Mouse (Mus musculus): Measurements from ENCODE around the gene Nfib. TPM values are rescaled to one million over a fixed set of nuclear protein-coding genes. Genes with fewer than 3 reads are reported as not detected.
A peak's percentile ranks its signal among the peaks of the same experiment; 100 is the strongest.

The Nfib gene
- polyA plus RNA-seq, 1 experiment from 2014 or later: 26.7 TPM

DNA sequence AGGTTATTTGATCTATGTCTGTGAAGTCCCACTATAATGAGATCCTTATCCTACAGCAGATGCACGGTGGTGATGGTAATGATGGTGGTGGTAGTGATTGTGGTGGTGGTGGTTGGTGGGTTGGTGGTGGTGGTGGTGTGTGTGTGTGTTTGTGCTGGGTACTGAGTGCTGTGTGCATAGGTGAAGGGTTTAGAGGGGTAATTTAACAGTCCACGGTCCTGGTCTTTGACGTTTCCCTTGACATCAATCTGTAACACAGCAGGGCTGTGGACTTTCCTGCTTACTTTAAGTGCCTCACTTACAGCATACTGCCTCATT is 13.6 kb downstream of the Nfib start:
- Histone ChIP-seq H3K4me3 (ENCODE audit: low read length) (no peak overlapping the region), H3K27me3 (ENCODE audit: insufficient read depth, low read length) (no peaks in the 10 kb centered on the region), H3K4me1 (ENCODE audit: insufficient read depth, low read length) (0 out of 2 replicates have a peak, but pooled peaks cover 13% of the 10 kb centered on the region), H3K4me2 (replicated peaks; ENCODE audit: low read depth, low read length) (no peak overlapping the region), H3K36me3 (ENCODE audit: insufficient read depth, low read length) (no peaks in the 10 kb centered on the region), H3K9me3 (ENCODE audit: low read length) (no peaks in the 10 kb centered on the region), H3K9ac (replicated peaks; ENCODE audit: low read length) (no peak overlapping the region), H3K27ac (ENCODE audit: low read length) (no peak overlapping the region)
- ATAC-seq (ENCODE audit: low FRiP score, low TSS enrichment): peak; percentile 35; the same call in 1 of the 2 replicates
- 14% methylated on average over 3 of the region's 3 CpGs for WGBS

- no peaks in the 10 kb centered on the region for H3K9me3 ChIP-seq (ENCODE audit: low read length)
- 0 out of 2 replicates have a peak, but pooled peaks have one; percentile 49 for ATAC-seq (ENCODE audit: low FRiP score, low TSS enrichment)
- 40% methylated on average over 4 of the region's 4 CpGs for WGBS
- no peak overlapping the region for H3K4me2 ChIP-seq (replicated peaks; ENCODE audit: low read depth, low read length)
- no peak overlapping the region for H3K4me3 ChIP-seq (ENCODE audit: low read length)
- H3K27me3 ChIP-seq (ENCODE audit: insufficient read depth, low read length): no peaks in the 10 kb centered on the region
- H3K36me3 ChIP-seq (ENCODE audit: insufficient read depth, low read length): no peaks in the 10 kb centered on the region
- H3K9ac ChIP-seq (replicated peaks; ENCODE audit: low read length): no peak overlapping the region
- H3K4me1 ChIP-seq (ENCODE audit: insufficient read depth, low read length): 0 out of 2 replicates have a peak, but pooled peaks cover 13% of the 10 kb centered on the region
- H3K27ac ChIP-seq (ENCODE audit: low read length): no peak overlapping the region
Measured at GRCm38 (mm10) chr4:82691126-82692008, 14.2 kb downstream of the Nfib start.

DNA sequence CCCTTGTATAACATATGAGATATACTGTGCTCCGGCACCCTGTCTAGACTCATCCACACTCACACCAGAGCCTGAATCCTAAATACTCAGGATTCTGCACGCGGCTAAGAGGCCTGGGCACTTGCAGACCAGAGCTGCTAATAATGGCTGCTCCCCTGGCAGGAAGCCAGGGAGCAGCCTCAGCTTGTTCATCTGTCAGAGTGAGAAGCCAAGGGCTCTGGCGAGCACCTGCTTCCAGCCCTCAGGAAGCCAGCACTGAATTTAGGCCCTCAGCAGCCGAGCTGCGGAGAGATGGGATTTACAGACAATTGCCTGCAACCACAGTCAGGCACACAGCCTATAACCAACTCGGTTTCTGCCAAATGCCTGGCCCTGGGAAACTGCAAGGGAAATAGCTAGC is 15.3 kb downstream of the Nfib start:
- H3K36me3 ChIP-seq (ENCODE audit: insufficient read depth, low read length): no peaks in the 10 kb centered on the region
- no peaks in the 10 kb centered on the region for H3K27me3 ChIP-seq (ENCODE audit: insufficient read depth, low read length)
- no peak overlapping the region for H3K27ac ChIP-seq (ENCODE audit: low read length)
- H3K4me1 ChIP-seq (ENCODE audit: insufficient read depth, low read length): 0 out of 2 replicates have a peak, but pooled peaks cover 13% of the 10 kb centered on the region
- no peaks in the 10 kb centered on the region for H3K9me3 ChIP-seq (ENCODE audit: low read length)
- H3K9ac ChIP-seq (replicated peaks; ENCODE audit: low read length): no peak overlapping the region
- ATAC-seq (ENCODE audit: low FRiP score, low TSS enrichment): no peak
- 70% methylated on average over 7 of the region's 7 CpGs for WGBS
- H3K4me3 ChIP-seq (ENCODE audit: low read length): no peak overlapping the region
- H3K4me2 ChIP-seq (replicated peaks; ENCODE audit: low read depth, low read length): no peak overlapping the region

DNA sequence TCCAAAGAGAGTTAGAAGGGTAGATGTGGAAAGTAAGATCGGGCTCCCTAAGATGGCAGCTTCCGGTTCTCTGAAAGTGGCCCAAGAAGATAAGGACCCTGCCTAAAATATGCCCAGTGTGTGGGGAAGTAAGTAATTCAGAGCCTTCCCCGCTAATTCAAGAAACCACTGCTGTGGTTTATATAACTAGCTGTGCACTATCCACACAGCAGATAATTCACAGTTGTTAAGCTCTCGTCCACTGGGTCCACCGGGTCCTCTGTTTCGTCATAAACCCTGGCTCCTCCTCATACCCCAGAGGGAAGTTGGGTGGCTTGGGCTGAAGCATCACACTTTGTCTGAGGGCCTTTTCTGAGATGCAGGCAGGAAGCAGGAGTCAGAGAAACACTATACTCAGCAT is 19.5 kb downstream of the Nfib start:
- WGBS: 91% methylated on average over 6 of the region's 6 CpGs
- no peak overlapping the region for H3K4me2 ChIP-seq (replicated peaks; ENCODE audit: low read depth, low read length)
- H3K9ac ChIP-seq (replicated peaks; ENCODE audit: low read length): no peak overlapping the region
- ATAC-seq (ENCODE audit: low FRiP score, low TSS enrichment): no peak
- H3K27me3 ChIP-seq (ENCODE audit: insufficient read depth, low read length): no peaks in the 10 kb centered on the region
- no peak overlapping the region for H3K4me3 ChIP-seq (ENCODE audit: low read length)
- H3K9me3 ChIP-seq (ENCODE audit: low read length): no peaks in the 10 kb centered on the region
- no peaks in the 10 kb centered on the region for H3K36me3 ChIP-seq (ENCODE audit: insufficient read depth, low read length)
- H3K27ac ChIP-seq (ENCODE audit: low read length): no peak overlapping the region
- 0 out of 2 replicates have a peak, but pooled peaks cover 4% of the 10 kb centered on the region for H3K4me1 ChIP-seq (ENCODE audit: insufficient read depth, low read length)

- no peak overlapping the region for H3K4me2 ChIP-seq (replicated peaks; ENCODE audit: low read depth, low read length)
- 81% methylated on average over 12 of the region's 12 CpGs for WGBS
- no peaks in the 10 kb centered on the region for H3K4me1 ChIP-seq (ENCODE audit: insufficient read depth, low read length)
- H3K27ac ChIP-seq (ENCODE audit: low read length): no peak overlapping the region
- no peak overlapping the region for H3K4me3 ChIP-seq (ENCODE audit: low read length)
- no peak for ATAC-seq (ENCODE audit: low FRiP score, low TSS enrichment)
- H3K9ac ChIP-seq (replicated peaks; ENCODE audit: low read length): no peak overlapping the region
- no peaks in the 10 kb centered on the region for H3K27me3 ChIP-seq (ENCODE audit: insufficient read depth, low read length)
- no peaks in the 10 kb centered on the region for H3K36me3 ChIP-seq (ENCODE audit: insufficient read depth, low read length)
- no peaks in the 10 kb centered on the region for H3K9me3 ChIP-seq (ENCODE audit: low read length)
Measured at GRCm38 (mm10) chr4:82684088-82684715, 21.3 kb downstream of the Nfib start.

GRCm38 (mm10) chr4:82683583-82683982 is 22.0 kb downstream of the Nfib start:
- WGBS: 74% methylated on average over 6 of the region's 6 CpGs
- Histone ChIP-seq H3K27ac (ENCODE audit: low read length) (no peak overlapping the region), H3K4me1 (ENCODE audit: insufficient read depth, low read length) (no peaks in the 10 kb centered on the region), H3K4me2 (replicated peaks; ENCODE audit: low read depth, low read length) (no peak overlapping the region), H3K4me3 (ENCODE audit: low read length) (no peak overlapping the region), H3K9ac (replicated peaks; ENCODE audit: low read length) (no peak overlapping the region), H3K36me3 (ENCODE audit: insufficient read depth, low read length) (no peaks in the 10 kb centered on the region), H3K27me3 (ENCODE audit: insufficient read depth, low read length) (no peaks in the 10 kb centered on the region), H3K9me3 (ENCODE audit: low read length) (no peaks in the 10 kb centered on the region)
- no peak for ATAC-seq (ENCODE audit: low FRiP score, low TSS enrichment)

GRCm38 (mm10) chr4:82676104-82676503 is 29.4 kb downstream of the Nfib start:
- Histone ChIP-seq H3K9ac (replicated peaks; ENCODE audit: low read length) (no peak overlapping the region), H3K27me3 (ENCODE audit: insufficient read depth, low read length) (no peaks in the 10 kb centered on the region), H3K36me3 (ENCODE audit: insufficient read depth, low read length) (no peaks in the 10 kb centered on the region), H3K9me3 (ENCODE audit: low read length) (no peaks in the 10 kb centered on the region), H3K4me1 (ENCODE audit: insufficient read depth, low read length) (no peaks in the 10 kb centered on the region), H3K4me3 (ENCODE audit: low read length) (no peak overlapping the region), H3K4me2 (replicated peaks; ENCODE audit: low read depth, low read length) (no peak overlapping the region), H3K27ac (ENCODE audit: low read length) (no peak overlapping the region)
- 94% methylated on average over 2 of the region's 2 CpGs for WGBS
- ATAC-seq (ENCODE audit: low FRiP score, low TSS enrichment): no peak

- Histone ChIP-seq H3K4me1 (ENCODE audit: insufficient read depth, low read length) (no peaks in the 10 kb centered on the region), H3K4me2 (replicated peaks; ENCODE audit: low read depth, low read length) (no peak overlapping the region), H3K9ac (replicated peaks; ENCODE audit: low read length) (no peak overlapping the region), H3K27me3 (ENCODE audit: insufficient read depth, low read length) (no peaks in the 10 kb centered on the region), H3K36me3 (ENCODE audit: insufficient read depth, low read length) (no peaks in the 10 kb centered on the region), H3K27ac (ENCODE audit: low read length) (no peak overlapping the region), H3K4me3 (ENCODE audit: low read length) (no peak overlapping the region), H3K9me3 (ENCODE audit: low read length) (no peaks in the 10 kb centered on the region)
- no peak for ATAC-seq (ENCODE audit: low FRiP score, low TSS enrichment)
- WGBS: 90% methylated on average over 3 of the region's 3 CpGs
Measured at GRCm38 (mm10) chr4:82667271-82667872, 38.2 kb downstream of the Nfib start.

GRCm38 (mm10) chr4:82664436-82664835 is 41.1 kb downstream of the Nfib start:
- no peaks in the 10 kb centered on the region for H3K9me3 ChIP-seq (ENCODE audit: low read length)

More at GRCm38 (mm10) chr4:82664436-82664835, 41.1 kb downstream of the Nfib start:
- no peak overlapping the region for H3K9ac ChIP-seq (replicated peaks; ENCODE audit: low read length)
- no peak overlapping the region for H3K4me2 ChIP-seq (replicated peaks; ENCODE audit: low read depth, low read length)
- H3K27ac ChIP-seq (ENCODE audit: low read length): no peak overlapping the region
- no peaks in the 10 kb centered on the region for H3K4me1 ChIP-seq (ENCODE audit: insufficient read depth, low read length)
- H3K36me3 ChIP-seq (ENCODE audit: insufficient read depth, low read length): no peaks in the 10 kb centered on the region
- H3K27me3 ChIP-seq (ENCODE audit: insufficient read depth, low read length): no peaks in the 10 kb centered on the region
- 87% methylated on average over 7 of the region's 7 CpGs for WGBS
- H3K4me3 ChIP-seq (ENCODE audit: low read length): no peak overlapping the region
- no peak for ATAC-seq (ENCODE audit: low FRiP score, low TSS enrichment)

All from kidney, embryonic 16.5 days (tissue).